Mouse (Mus musculus): ENCODE results near the gene Adgrv1. TPM values are rescaled to one million over a fixed set of nuclear protein-coding genes. Genes with fewer than 3 reads are reported as not detected.

The Adgrv1 gene
- polyA plus RNA-seq, 1 experiment: not detected

DNA sequence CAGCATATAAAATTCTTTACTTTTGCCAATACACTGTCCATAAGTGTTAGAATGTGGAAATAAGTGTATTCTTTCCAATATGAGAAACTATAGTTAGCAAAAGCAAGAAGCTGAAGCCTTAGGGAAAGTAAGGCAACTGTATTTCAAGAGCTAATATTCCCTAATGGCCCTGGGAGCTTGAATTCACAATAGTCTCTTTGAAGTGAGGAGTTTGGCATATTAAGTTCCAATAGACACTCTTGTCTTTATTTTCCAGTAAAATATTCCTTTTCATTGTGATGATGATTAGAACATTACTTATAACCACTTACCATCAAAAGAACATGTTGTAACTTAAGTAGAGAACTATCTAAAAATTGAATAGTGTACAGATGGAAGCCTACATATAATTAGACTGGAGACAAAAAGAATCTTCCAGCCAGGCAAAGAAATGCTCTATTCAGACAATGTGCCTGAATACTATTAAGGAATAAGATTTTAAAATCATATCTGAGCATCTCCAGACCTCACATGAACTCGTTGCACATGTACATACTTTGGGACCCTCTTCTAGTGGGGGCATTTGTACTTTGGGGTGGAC is 225.0 kb downstream of the Adgrv1 start:
- H3K27ac ChIP-seq (replicated peaks; ENCODE audit: low read depth, low read length): no peak overlapping the region
- no peaks in the 10 kb centered on the region for H3K4me1 ChIP-seq (ENCODE audit: control insufficient read depth, insufficient read depth, insufficient read length, low read length)

GRCm38 (mm10) chr13:81402826-81403225 is 230.1 kb downstream of the Adgrv1 start:
- H3K4me1 ChIP-seq (ENCODE audit: control insufficient read depth, insufficient read depth, insufficient read length, low read length): no peaks in the 10 kb centered on the region
- no peak overlapping the region for H3K4me3 ChIP-seq (ENCODE audit: insufficient read depth, low read depth, low read length)
- no peak overlapping the region for H3K27ac ChIP-seq (replicated peaks; ENCODE audit: low read depth, low read length)

More for the DNA sequence above, 225.0 kb downstream of the Adgrv1 start:
- H3K4me3 ChIP-seq (ENCODE audit: insufficient read depth, low read depth, low read length): no peak overlapping the region

- Histone ChIP-seq H3K4me1 (ENCODE audit: control insufficient read depth, insufficient read depth, insufficient read length, low read length) (no peaks in the 10 kb centered on the region), H3K27ac (replicated peaks; ENCODE audit: low read depth, low read length) (no peak overlapping the region), H3K4me3 (ENCODE audit: insufficient read depth, low read depth, low read length) (no peak overlapping the region)
These were observed 230.8 kb downstream of the Adgrv1 start for GRCm38 (mm10) chr13:81402191-81402590.

GRCm38 (mm10) chr13:81401742-81402141 is 231.2 kb downstream of the Adgrv1 start:
- no peak overlapping the region for H3K27ac ChIP-seq (replicated peaks; ENCODE audit: low read depth, low read length)
- H3K4me1 ChIP-seq (ENCODE audit: control insufficient read depth, insufficient read depth, insufficient read length, low read length): no peaks in the 10 kb centered on the region
- no peak overlapping the region for H3K4me3 ChIP-seq (ENCODE audit: insufficient read depth, low read depth, low read length)

DNA sequence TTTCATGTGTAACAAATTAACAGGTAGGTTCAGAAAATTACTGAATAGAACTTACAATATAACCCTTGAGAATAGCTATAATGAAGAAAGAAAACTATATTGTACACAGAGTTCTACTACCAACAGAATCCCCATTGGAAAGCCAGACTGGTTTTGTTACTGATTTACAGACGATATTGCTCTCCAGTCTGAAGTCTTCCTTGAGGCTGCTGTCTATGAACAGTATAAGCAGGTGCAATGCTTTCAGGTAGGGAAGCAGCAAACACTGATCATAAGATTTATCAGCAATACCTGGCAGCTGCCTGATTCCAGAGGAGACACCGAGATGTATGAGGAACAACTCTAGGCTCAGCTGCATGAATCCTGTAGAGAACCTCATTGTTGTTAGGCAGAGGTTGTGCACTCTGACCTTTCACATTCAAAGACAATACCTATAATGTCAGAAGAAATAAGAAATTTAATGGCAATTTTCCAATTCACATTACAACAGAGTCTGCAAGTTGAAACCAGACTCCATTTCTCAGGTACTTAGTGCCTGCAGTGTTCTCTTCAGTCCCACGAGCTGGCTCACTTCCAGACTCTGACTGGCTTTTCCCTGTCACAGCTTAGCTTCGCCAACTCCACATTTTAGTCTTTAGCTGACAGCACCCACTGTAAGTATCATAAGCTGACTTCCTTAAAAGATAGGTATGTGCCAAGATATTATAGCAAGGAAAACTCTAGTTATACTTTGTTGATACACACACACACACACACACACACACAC is 247.2 kb downstream of the Adgrv1 start:
- H3K4me3 ChIP-seq (ENCODE audit: insufficient read depth, low read depth, low read length): no peak overlapping the region
- H3K4me1 ChIP-seq (ENCODE audit: control insufficient read depth, insufficient read depth, insufficient read length, low read length): no peaks in the 10 kb centered on the region
- no peak overlapping the region for H3K27ac ChIP-seq (replicated peaks; ENCODE audit: low read depth, low read length)

- H3K4me1 ChIP-seq (ENCODE audit: control insufficient read depth, insufficient read depth, insufficient read length, low read length): no peaks in the 10 kb centered on the region
- no peak overlapping the region for H3K27ac ChIP-seq (replicated peaks; ENCODE audit: low read depth, low read length)
- H3K4me3 ChIP-seq (ENCODE audit: insufficient read depth, low read depth, low read length): no peak overlapping the region
These were observed 251.1 kb downstream of the Adgrv1 start for GRCm38 (mm10) chr13:81381835-81382234.

DNA sequence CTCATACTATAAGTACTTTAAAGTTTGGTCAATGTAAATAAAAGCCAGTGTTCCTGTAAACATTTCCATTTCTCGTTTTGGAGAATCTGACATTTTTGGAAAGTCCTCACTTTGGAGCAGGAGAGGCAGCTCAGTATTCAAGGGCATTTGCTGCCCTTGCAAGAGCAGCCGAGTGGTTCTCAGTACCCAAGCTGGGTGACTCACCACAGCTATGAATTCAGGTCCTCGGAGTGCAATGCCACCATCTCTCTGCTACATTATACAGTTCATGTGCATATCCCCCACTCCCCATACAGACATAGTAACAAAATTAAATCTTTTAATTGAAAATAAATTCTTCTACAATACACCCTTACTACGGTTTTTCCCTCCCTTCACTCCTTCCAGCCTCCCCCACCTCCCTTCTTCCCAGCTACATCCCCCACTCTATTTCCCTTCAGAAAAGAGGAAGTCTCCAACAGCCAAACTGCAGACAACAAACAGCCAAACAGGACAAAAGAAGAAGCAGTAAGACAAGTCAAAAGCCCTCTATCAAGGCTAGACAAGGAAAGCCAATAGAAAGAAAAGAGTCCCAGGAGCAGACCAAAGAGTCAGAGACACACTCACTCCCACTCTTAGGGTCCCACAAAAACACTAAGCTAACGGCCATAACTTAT is 262.0 kb downstream of the Adgrv1 start:
- H3K4me3 ChIP-seq (ENCODE audit: insufficient read depth, low read depth, low read length): no peak overlapping the region
- no peaks in the 10 kb centered on the region for H3K4me1 ChIP-seq (ENCODE audit: control insufficient read depth, insufficient read depth, insufficient read length, low read length)
- no peak overlapping the region for H3K27ac ChIP-seq (replicated peaks; ENCODE audit: low read depth, low read length)

GRCm38 (mm10) chr13:81370196-81370595 is 262.8 kb downstream of the Adgrv1 start:
- no peak overlapping the region for H3K27ac ChIP-seq (replicated peaks; ENCODE audit: low read depth, low read length)
- no peaks in the 10 kb centered on the region for H3K4me1 ChIP-seq (ENCODE audit: control insufficient read depth, insufficient read depth, insufficient read length, low read length)
- no peak overlapping the region for H3K4me3 ChIP-seq (ENCODE audit: insufficient read depth, low read depth, low read length)

DNA sequence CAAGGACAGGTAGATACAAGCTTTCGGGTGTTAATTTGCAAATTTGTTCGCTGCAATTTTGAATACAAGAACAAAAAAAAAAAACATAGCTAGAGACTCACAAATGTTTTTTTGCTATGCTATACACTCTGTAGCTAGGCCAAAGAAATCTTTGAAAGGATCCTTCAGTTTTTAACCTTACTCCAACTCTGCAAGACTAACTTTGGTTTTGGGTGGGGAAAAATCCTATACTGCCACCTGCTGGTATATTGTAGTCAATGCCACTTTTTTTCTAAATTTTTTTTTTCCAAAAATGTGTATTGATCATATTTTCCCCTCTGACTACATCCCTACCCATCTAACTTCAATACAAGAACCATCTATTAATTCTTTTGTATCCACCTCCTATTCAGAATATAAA is 263.4 kb downstream of the Adgrv1 start:
- Histone ChIP-seq H3K27ac (replicated peaks; ENCODE audit: low read depth, low read length) (no peak overlapping the region), H3K4me3 (ENCODE audit: insufficient read depth, low read depth, low read length) (no peak overlapping the region), H3K4me1 (ENCODE audit: control insufficient read depth, insufficient read depth, insufficient read length, low read length) (no peaks in the 10 kb centered on the region)

DNA sequence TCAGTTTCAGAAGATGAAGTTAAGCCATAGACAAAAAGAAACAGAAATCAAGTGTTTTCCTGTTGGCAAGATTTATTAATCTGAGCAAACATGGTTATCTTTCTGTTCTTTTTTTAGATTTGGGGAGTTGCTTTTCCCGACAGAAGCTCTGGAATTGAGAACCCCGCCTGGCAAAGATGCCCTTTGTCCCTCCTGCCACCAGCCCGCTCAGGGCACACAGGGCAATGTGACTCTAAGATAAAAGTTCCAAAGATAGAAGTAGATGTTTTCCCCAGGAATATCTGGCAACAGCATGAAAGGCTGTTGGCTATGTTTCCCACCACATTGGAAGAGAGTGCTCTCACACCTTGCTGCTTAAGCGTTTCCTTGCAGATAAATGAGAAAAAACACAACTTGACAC is 264.0 kb downstream of the Adgrv1 start:
- H3K4me1 ChIP-seq (ENCODE audit: control insufficient read depth, insufficient read depth, insufficient read length, low read length): no peaks in the 10 kb centered on the region
- no peak overlapping the region for H3K27ac ChIP-seq (replicated peaks; ENCODE audit: low read depth, low read length)
- H3K4me3 ChIP-seq (ENCODE audit: insufficient read depth, low read depth, low read length): no peak overlapping the region

GRCm38 (mm10) chr13:81367681-81368376 is 265.1 kb downstream of the Adgrv1 start:
- Histone ChIP-seq H3K4me1 (ENCODE audit: control insufficient read depth, insufficient read depth, insufficient read length, low read length) (no peaks in the 10 kb centered on the region), H3K4me3 (ENCODE audit: insufficient read depth, low read depth, low read length) (no peak overlapping the region), H3K27ac (replicated peaks; ENCODE audit: low read depth, low read length) (no peak overlapping the region)

DNA sequence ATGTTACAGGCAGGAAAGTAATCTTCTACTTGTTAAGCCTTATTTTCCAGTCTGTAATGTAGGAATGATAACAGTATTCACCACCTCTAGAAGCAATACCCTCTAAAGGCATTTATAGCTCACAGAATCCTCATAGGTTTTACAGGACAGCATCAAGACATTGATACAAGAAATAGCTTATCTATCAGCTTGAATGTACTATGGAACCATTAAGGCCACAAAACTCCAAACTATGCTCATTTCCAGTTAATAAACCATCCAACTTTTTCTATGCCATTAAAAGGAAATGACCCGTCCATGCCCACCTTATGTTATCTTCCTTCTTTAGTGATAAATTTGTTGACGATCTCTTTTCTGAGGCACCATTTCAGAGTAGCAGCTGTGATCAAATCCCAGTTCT is 272.6 kb downstream of the Adgrv1 start:
- H3K27ac ChIP-seq (replicated peaks; ENCODE audit: low read depth, low read length): no peak overlapping the region
- no peaks in the 10 kb centered on the region; the same call in 1 of the 2 replicates for H3K4me1 ChIP-seq (ENCODE audit: control insufficient read depth, insufficient read depth, insufficient read length, low read length)
- no peak overlapping the region for H3K4me3 ChIP-seq (ENCODE audit: insufficient read depth, low read depth, low read length)

DNA sequence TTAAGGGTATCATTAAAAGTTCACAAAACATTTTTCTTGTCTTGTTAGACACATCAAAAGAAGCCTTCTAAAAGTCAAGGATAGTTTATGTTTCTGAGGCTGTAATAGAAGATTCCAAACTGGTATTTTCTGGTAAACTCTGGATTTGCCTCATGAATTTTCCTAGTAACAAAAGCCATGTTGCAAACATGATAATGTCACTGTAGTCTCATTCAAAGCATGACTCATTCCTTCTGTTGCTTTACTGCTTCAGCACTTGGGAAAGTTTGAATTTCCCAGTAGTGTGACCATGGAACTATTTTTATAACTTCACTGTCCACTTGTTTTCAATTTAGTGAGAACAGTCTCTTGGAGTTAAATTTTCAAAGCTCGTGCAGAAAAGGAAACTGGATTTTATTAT is 274.2 kb downstream of the Adgrv1 start:
- H3K4me3 ChIP-seq (ENCODE audit: insufficient read depth, low read depth, low read length): no peak overlapping the region
- H3K4me1 ChIP-seq (ENCODE audit: control insufficient read depth, insufficient read depth, insufficient read length, low read length): no peaks in the 10 kb centered on the region; the same call in 1 of the 2 replicates
- no peak overlapping the region for H3K27ac ChIP-seq (replicated peaks; ENCODE audit: low read depth, low read length)

GRCm38 (mm10) chr13:81358365-81358764 is 274.6 kb downstream of the Adgrv1 start:
- Histone ChIP-seq H3K27ac (replicated peaks; ENCODE audit: low read depth, low read length) (peak overlapping the region; percentile 37), H3K4me3 (ENCODE audit: insufficient read depth, low read depth, low read length) (no peak overlapping the region), H3K4me1 (ENCODE audit: control insufficient read depth, insufficient read depth, insufficient read length, low read length) (no peaks in the 10 kb centered on the region; the same call in 1 of the 2 replicates)

DNA sequence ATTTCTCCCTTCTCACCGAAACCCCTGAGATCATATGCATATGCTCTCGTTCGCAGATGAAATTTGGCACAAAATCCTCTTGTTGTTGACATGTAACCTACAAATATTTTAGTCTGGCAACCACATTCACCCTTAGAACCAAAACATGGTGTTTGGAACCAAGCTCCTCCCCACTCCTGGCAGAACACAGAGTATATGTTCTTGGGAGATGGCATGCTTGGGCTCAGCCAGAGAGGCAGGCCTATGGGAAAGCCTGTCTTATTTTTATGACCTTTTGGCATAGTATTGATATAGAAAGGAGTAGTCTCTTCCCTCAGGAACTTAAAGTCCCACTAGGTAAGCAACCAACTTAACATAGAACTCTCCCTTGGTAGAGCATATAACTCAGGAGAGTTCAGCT is 275.7 kb downstream of the Adgrv1 start:
- Histone ChIP-seq H3K4me3 (ENCODE audit: insufficient read depth, low read depth, low read length) (no peak overlapping the region), H3K4me1 (ENCODE audit: control insufficient read depth, insufficient read depth, insufficient read length, low read length) (no peaks in the 10 kb centered on the region; the same call in none of the 2 replicates)

More for the DNA sequence above, 275.7 kb downstream of the Adgrv1 start:
- no peak overlapping the region for H3K27ac ChIP-seq (replicated peaks; ENCODE audit: low read depth, low read length)

Data from brown adipose tissue, adult 24 weeks (tissue).